Mouse (Mus musculus): ENCODE measurements at regions not wholly inside any gene's neighbourhood (a gene's known extent, or its start where the extent isn't known, plus 50 kb on each side); places are given as distances from the start of the nearest gene placed in this dataset.
"Not testable (repeated sequence)": the region's sequence is repeated elsewhere in the genome, so short reads cannot be mapped to it uniquely, and the experiment has no call there.

- in situ Hi-C loops (cut with MboI; ENCODE audit: unreplicated experiment in 2 of 2), result no loop called here
These were observed 58.1 kb upstream of the Slc1a4 start for GRCm38 (mm10) chr11:20390622-20391021.

DNA sequence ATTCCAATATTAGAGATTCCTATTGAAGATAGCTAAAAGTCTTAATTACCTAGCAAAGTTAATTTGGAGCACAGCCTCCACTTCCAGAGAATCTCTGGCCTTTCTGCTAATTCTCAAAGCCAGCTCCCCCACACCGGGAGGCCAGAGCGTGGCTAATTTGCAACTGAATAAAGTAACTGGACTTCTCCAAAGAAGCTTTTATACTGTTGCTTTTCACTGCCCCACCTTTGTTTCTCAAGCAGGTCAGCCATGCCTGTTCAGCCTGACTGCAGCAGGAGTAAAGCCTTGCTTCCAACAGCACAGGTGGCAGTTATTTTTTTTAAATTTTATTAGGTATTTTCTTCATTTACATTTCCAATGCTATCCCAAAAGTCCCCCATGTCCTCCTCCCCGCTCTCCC is 60.8 kb upstream of the Slc1a4 start:
- in situ Hi-C loops (cut with MboI; ENCODE audit: unreplicated experiment in 2 of 2), result not testable (repeated sequence)

DNA sequence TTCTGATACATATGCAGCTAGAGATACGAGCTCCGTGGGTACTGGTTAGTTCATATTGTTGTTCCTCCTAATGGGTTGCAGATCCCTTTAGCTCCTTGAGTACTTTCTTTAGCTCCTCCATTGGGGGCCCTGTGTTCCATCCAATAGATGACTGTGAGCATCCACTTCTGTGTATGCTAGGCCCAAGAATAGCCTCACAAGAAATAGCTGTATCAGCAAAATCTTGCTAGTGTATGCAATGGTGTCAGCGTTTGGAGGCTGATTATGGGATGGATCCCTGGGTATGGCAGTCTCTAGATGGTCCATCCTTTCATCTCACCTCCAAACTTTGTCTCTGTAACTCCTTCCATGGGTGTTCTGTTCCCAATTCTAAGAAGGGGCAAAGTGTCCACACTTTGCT is 61.3 kb upstream of the Slc1a4 start:
- in situ Hi-C loops (cut with MboI; ENCODE audit: unreplicated experiment in 2 of 2), result not testable (repeated sequence)

DNA sequence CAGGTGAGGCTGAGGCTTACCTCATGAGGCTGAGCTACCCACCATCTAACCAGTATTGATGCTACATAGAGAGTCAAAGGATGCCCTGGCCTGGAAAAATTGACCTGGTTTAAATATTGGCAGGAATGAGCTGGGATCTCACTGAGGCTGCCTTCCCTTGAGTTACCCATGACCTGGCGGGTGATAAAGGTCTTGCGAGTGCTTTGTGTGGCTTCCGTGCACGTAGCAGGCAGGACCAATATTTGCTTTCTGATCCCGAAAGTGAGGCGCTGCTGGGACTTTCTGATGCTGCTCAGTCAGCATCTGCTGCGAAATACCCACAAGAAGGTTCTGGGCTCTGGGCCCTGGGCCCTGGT is 63.3 kb upstream of the Slc1a4 start:
- in situ Hi-C loops (cut with MboI; ENCODE audit: unreplicated experiment in 2 of 2), result no loop called here

GRCm38 (mm10) chr11:20396204-20396848 is 63.8 kb upstream of the Slc1a4 start:
- in situ Hi-C loops (cut with MboI; ENCODE audit: unreplicated experiment in 2 of 2), result no loop called here

GRCm38 (mm10) chr11:20396884-20397283 is 64.4 kb upstream of the Slc1a4 start:
- in situ Hi-C loops (cut with MboI; ENCODE audit: unreplicated experiment in 2 of 2), result no loop called here

DNA sequence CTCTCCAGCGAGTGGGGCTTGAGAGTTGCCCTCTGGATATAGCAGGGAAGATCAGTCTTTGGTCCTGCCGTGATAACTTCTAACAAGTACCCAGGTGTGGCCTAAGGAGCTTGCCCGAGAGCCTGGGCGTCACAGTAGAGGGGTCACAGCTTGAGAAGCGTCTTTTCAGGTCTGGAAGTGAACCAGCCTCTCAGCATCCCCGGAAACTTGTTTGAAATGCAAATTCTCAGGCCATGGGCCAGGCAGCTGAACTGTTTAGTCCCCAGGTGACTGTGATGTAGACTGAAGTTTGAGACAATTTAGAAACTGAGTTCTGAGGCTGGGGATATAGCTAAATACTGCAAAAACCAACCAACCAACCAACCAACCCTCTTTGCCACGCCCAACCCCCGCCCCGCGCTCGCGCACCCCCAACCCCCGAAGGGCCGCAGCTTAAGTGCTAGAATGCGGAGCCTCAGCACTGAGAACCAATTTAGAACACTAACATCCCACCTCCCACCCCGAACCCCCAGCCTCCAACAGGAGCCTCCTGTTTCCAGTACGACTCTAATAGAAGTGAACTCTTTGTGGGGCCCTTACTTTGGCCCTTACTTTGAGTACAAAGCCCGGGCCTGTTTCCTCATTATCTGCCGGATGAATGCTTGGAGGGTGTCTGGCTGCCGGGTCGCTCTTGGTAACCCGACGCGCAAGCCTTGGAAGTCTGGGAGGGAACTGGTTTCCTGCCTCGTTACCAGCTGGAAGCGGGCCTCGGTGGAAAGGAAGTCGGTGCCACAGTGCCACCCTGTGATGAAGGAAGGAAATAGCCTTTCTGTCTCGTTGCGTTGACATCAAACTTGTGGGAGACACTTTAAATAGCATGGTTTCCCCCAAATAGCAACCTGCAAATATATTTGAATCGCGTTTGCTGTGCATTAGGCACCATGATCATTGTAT is 68.1 kb upstream of the Slc1a4 start:
- in situ Hi-C loops (cut with MboI; ENCODE audit: unreplicated experiment in 2 of 2), result no loop called here

GRCm38 (mm10) chr11:20403456-20403855 is 70.9 kb upstream of the Slc1a4 start:
- in situ Hi-C loops (cut with MboI; ENCODE audit: unreplicated experiment in 2 of 2), result no loop called here

- in situ Hi-C loops (cut with MboI; ENCODE audit: unreplicated experiment in 2 of 2), result no loop called here
These were observed 72.0 kb upstream of the Slc1a4 start for GRCm38 (mm10) chr11:20404476-20404875.

- in situ Hi-C loops (cut with MboI; ENCODE audit: unreplicated experiment in 2 of 2), result no loop called here
These were observed 85.6 kb upstream of the Slc1a4 start for GRCm38 (mm10) chr11:20418141-20418540.

- in situ Hi-C loops (cut with MboI; ENCODE audit: unreplicated experiment in 2 of 2), result no loop called here
These were observed 88.4 kb upstream of the Slc1a4 start for GRCm38 (mm10) chr11:20420876-20421275.

- in situ Hi-C loops (cut with MboI; ENCODE audit: unreplicated experiment in 2 of 2), result loop anchor here (25.0 kb wide), 3 partner anchors 476 to 1026 kb away; no protein-coding TSS in a partner anchor
These were observed 103.5 kb upstream of the Slc1a4 start for GRCm38 (mm10) chr11:20436057-20436456.

GRCm38 (mm10) chr11:20442476-20442875 is 100.6 kb upstream of the Sertad2 start:
- in situ Hi-C loops (cut with MboI; ENCODE audit: unreplicated experiment in 2 of 2), result loop anchor here (10.0 to 25.0 kb wide), 9 partner anchors 178 to 1022 kb away; no protein-coding TSS in a partner anchor

DNA sequence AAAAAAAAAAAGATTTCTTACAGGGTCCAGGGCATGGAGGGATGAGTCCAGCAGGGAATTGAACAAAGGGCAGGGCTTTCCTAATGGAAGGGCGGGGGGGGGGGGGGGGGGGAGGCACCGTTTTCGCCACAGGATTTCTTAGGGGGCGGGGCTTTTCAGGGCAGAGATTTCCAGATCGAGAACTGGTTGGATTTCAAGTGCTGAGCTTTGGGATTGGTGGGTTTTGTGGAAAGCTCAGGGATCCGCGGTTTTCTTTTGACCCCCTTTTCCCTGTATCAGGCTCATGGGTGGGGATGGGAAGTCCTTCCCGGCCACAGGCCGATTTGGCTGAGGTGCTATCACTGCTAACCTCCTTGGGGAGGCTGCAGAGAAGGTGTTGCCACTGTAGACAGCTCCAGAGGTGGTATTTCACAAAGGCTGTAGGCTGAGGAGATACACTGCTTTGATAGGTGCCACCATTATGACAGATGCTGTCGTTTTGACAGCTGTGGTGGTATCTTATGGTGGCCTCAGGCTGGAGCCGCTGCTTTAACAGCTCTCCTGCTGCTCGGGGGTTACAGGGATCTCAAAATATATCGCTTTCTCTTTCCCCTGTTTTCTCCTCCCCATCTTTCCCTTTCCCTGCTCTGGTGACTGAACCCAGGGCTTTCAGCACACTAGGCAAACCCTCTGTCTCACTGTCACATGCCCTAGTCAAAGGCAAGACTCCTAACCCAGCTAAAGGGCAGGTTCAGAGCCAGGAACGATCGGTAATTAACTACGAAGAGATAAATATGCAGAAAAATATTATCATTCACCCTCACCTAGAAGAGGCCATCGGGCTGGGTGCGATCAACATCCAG is 97.8 kb upstream of the Sertad2 start:
- in situ Hi-C loops (cut with MboI; ENCODE audit: unreplicated experiment in 2 of 2), result loop anchor here (10.0 to 25.0 kb wide), 9 partner anchors 180 to 1020 kb away; no protein-coding TSS in a partner anchor

- in situ Hi-C loops (cut with MboI; ENCODE audit: unreplicated experiment in 2 of 2), result loop anchor here (10.0 to 25.0 kb wide), 9 partner anchors 181 to 1019 kb away; no protein-coding TSS in a partner anchor
These were observed 97.2 kb upstream of the Sertad2 start for GRCm38 (mm10) chr11:20445903-20446264.

GRCm38 (mm10) chr11:20452901-20453300 is 90.2 kb upstream of the Sertad2 start:
- in situ Hi-C loops (cut with MboI; ENCODE audit: unreplicated experiment in 2 of 2), result loop anchor here (10.0 to 25.0 kb wide), 4 partner anchors 242 to 734 kb away; no protein-coding TSS in a partner anchor

GRCm38 (mm10) chr11:20453786-20454185 is 89.3 kb upstream of the Sertad2 start:
- in situ Hi-C loops (cut with MboI; ENCODE audit: unreplicated experiment in 2 of 2), result loop anchor here (10.0 to 25.0 kb wide), 4 partner anchors 241 to 734 kb away; no protein-coding TSS in a partner anchor

DNA sequence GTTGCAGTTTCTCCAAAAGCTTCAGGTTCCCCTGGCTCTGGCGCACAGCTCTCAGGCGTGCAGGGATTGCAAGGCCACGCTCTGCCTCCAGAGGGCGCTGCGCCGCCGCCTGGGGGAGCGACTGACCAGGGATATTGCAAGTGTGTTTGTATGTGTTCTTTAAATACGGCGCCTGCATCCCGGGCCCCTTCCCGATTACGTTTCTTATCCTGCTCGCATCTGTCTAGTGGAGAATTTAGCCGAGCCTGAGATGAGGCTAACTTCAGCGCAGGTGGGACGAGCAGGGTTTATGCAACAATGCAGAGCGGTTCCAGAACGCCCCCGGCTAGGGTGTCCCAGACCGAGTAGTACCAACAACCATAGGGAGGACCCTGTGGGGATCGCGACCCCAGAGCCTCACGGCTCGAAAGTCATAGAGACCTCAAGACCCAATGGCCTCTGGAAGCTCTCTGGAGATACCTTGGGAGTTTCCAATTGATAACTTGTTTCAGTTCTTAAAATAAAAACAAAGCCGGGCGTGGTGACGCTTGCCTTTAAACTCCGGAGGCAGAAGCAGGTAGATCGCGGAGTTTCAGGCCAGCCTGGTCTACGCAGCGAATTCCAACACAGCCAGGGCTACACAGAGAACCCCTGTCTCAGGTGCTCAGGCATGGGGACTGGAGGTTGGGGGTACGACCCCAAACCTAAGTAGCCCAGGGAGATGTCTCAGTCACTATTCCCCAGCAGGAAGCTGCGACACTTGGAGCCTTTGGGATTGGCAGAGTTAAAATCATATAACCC is 87.8 kb upstream of the Sertad2 start:
- in situ Hi-C loops (cut with MboI; ENCODE audit: unreplicated experiment in 2 of 2), result loop anchor here (10.0 to 25.0 kb wide), 4 partner anchors 240 to 732 kb away; no protein-coding TSS in a partner anchor

DNA sequence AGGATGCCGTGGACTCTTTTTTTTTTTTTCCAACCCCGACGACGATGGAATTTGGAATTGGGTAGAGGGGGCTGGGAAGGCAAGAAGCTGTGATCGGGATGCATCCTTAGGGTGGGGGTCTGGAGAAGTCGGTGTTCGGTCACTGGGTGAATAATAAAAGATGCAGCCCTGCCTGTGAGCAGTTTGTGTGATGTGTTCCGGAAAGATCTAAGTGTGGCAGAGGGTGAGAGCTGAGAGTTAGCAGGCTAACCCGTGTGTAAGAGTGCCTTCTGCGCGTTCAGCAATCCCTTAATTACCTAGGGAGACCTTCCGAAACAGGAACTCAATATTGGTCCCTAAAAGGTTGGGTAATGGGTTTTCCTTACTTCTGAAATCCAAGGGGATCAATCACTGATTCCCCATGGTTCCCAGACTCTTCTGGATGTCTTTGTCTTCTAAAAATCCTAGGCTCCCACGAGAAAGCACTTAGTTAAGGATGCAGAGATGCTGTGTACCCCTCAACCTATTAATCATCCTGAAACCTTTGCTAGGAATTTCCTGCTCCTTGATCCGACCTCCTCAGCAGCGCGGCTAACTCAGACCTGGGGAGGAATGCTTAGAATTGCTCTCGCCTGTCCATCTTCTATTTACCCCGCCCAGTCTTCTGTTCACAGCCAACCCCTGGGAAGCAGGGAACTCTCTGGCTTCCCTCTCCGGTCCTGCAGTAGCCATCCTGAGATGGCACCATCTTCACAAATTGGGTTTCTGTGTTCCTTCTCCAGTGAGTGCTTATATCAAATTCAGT is 87.0 kb upstream of the Sertad2 start:
- in situ Hi-C loops (cut with MboI; ENCODE audit: unreplicated experiment in 2 of 2), result loop anchor here (10.0 to 25.0 kb wide), 4 partner anchors 239 to 731 kb away; no protein-coding TSS in a partner anchor

Data from v-Abl transformed pro-B cells (cell line).